Mouse (Mus musculus) CD4-positive, CD25-positive, alpha-beta regulatory T cell, adult 2 months (primary cell): ENCODE results near the gene P3h2.

Experiments
- DNase-seq: peaks from one replicate; pipeline ENCODE4 v3.0.0-alpha.2; 2012; ENCODE audit warnings: low read depth, low spot score

The P3h2 gene

DNA sequence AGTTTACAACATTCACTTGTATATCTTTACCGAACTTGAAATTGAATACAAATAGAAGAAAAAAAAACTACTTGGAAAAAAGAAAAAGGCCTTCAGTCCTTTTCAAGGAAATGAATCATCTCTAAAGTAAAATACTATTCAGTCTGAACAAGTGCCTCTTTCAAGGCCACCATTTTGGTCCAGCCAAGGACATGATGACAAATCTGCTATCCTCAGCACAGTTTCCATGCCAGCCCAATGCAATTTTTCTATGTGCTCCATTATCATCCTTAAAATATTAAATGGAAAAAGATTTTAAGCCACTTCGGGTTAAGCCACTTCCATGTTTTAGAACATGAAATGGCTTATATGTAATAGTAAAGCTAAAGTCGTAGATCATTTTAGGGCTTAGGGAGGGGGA lies 35.2 kb downstream of the P3h2 start:
- DNase-seq, result no peak

DNA sequence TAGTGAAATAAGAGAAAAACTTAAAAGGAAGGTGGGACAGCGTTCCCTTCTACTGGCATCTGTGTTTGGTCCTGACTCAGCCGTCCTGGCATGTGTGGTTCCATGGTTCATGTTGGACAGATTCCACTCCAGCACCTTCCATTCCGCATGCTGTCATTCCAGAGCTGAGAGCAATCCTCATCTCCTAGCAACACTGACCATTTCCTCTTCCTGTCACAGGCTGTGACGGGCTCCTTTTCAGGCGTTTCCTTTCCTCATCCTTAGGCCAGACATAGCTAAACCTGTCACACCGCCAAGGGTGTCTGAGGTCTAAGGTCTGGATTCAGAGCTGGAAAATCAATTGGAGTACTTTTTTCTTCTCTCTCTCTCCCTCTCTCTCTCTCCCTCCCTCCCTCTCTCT lies 40.5 kb downstream of the P3h2 start:
- no peak for DNase-seq

DNA sequence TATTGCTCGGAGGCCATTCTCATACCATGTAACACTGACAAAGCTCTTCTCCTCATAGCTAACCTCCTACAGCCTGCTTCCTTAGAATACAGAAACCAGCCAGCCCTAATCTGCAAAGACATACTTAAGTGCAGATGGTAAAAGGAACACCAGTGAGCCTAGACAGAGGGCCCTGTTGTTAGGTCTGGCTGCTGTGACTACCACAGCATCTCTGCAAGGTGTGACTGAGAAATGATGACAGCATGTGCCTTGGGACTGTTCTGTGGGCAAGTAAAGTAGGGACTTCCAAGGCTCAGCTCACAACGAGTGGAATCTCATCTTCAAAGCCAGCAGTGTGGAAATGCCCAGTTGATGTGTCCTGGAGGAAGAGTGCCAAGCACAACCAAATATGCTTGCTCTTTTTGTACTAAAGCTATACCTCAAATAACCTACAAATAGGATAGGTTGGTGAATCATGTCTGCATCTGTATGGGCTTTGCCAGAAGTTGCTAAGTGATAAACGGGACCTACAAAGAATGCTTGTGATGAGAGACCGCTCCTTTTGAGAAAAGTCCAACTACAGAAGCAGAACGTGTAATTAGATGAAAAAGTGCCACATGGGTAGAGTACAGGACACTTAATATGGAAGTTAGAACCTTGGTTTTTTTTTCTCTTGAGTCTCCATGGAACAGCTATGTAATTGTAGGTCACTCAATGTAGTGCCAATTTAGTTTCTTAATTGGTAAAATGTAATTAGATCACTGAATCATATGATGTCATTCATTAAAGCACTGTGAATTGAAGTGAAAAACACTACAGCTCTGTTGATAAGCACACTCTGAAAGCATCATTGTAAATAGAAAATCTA lies 45.1 kb downstream of the P3h2 start:
- no peak for DNase-seq

DNA sequence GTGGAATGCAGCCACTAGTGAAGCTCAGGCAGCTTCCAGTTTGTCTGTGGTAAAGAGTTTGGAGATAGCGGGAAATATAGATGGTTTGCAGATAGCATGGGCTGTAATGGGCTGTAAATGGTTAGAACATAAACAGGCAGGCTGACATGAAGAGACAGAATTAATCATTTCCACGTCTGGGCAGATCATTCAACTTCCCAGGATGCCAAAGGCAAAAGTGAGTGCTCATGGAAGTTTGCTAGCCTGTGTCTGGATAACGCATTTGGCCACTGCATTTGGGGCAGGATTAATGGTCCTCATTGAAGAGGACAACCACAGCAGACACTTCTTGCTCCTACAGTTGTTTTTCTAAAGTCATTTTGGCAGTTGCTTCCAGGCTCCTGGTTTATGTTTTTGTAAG lies 52.0 kb downstream of the P3h2 start:
- DNase-seq, result no peak

- DNase-seq, result no peak
Measured at GRCm38 (mm10) chr16:26049393-26050087, 56.0 kb downstream of the P3h2 start.

GRCm38 (mm10) chr16:26047870-26048269 lies 57.7 kb downstream of the P3h2 start:
- no peak for DNase-seq

- no peak for DNase-seq
Measured at GRCm38 (mm10) chr16:26047396-26047795, 58.2 kb downstream of the P3h2 start.

DNA sequence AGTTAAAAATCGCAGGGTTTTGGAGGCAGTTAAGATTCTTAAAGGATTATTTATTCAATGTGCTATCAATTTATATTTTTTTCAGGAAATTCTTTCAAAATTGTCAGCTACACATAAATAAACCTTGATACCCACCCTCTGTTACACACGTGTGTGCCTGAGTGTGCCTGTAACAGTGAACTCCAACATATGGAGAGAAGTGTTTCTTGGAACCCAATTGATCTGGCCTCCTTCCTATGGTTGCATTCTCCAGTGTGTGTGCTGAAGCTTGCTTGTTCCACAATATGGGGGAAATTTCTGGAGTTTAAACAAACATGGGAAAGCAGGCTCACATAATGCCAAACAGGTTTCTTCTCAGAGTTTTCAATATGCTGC lies 63.7 kb downstream of the P3h2 start:
- no peak for DNase-seq

DNA sequence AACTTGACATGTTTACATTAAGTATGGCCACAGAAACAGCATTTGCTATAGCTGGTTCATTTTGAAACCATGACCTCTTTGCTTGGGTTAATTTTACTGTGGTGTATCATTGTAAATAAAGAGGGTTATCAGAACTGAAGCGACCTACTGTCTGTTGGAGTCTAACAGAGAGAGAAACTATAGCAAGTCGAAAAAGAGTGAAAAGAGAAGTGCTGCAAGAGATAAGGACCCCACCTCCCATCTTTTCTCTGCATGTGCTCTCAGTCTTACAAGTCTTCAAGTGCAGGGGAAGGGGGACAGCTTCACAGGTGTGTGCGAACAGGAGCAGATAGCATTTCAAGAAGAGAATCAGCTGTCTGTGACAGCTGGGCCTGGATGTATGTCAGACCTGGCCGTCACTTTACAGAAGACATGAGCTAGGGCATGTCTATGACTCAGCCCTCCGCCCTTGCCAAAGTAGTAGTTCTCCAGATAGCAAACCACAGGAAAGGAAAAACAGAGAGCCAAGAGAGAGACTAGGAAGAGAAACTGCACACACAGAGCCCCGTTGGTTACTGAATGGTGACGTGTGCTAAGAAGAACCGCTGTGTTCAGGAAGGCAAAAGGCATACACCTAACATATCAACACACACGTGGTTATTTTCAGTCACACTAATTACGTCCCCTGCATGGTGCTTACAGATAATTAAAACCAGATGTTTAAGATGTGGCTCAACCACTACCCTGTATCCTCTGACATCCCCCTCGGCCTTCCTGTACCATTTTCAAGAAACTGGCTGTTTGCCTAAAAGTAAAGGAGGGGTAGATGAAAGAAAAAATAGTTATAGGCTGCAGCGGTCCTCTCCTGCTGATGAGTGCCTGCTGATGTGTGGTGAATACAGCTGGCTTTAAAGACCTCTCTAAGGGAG lies 64.3 kb downstream of the P3h2 start:
- no peak for DNase-seq

- no peak for DNase-seq
Measured at GRCm38 (mm10) chr16:26039320-26039719, 66.3 kb downstream of the P3h2 start.

GRCm38 (mm10) chr16:26035525-26035924 lies 70.1 kb downstream of the P3h2 start:
- no peak for DNase-seq

DNA sequence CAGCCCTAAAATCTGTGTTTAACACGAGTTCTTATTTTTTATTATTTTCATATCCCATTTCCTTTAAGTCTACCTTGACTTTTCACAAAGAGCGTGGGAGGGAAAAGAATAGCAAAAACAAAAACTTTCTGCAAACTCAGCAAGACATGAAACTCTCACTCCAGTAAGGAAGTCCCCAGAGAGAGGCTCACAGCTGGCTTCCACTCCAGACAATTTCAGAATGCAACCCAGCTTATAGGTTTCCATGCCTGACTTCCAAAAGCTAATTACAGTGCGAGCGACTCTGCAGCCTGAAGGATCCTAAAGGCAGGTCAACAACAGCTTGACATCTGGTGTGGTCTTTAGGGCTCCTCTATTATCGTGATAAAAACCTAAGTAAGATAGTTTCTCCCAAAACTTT lies 70.5 kb downstream of the P3h2 start:
- no peak for DNase-seq

DNA sequence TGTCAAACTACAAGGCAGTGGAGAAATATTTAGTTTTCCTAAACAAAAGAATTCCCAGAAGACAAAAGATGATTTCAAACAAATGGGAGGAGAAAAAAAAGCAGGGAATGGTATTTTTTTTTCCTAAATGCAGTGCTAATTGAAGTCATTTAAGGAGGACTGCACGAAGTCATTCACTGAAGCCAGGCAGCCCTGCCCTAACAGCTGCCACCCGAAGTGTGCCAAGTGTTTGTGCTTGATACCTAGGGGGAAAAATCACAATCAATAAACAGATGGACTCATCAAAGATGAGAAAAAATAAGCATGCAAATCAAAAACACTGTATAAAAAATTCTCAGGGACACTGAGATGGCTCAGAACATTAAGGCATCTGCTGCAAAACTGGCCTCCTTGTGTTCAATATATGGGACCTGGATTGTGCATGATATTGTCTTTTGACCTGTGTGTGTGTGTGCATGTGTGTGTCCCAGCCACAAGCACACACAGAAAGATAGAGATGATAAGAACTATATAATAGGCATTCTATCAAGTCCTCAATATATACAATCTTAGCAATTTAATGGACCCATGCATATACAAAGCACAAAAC lies 76.1 kb downstream of the P3h2 start:
- no peak for DNase-seq

- DNase-seq, result no peak
Measured at GRCm38 (mm10) chr16:26026416-26026815, 79.2 kb downstream of the P3h2 start.

DNA sequence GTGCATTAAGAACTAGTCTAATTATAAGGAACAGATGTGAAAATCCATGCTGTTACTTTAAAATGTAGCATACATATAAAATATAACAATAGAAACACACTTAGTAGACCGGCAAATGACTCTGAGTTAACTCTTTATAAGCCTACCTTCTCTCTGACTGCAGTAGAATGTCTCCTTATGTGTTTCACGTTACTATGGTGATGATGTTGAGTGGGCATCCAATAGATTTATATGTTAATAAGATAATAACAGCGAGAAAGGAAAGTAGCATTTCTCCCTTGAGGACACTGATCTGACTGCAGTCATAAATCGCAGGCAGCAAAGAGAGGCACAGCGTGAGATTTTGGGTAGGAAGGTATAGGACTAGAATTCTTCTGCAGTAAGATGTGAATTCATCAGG lies 81.0 kb downstream of the P3h2 start:
- no peak for DNase-seq

DNA sequence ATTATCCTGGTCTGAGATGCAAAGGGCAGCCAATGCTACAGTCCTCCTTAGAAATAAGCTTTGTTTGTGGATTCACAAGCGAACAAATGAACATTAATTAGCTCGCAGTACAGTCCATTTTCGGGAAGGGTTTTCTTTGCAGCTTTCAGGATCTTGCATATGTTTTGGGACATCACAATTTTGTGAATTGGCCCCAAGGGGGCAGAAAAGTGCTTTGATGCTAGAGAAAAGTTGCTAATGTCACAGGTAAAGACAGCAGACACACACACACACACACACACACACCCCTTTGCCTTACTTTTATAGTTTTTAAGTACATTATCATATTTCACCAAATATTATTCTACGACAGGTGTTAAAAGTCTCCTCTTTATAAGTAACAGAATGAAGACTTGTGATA lies 82.2 kb downstream of the P3h2 start:
- DNase-seq, result no peak

- DNase-seq, result no peak
Measured at GRCm38 (mm10) chr16:26021759-26022158, 83.8 kb downstream of the P3h2 start.

- no peak for DNase-seq
Measured at GRCm38 (mm10) chr16:26005811-26006210, 99.8 kb downstream of the P3h2 start.

GRCm38 (mm10) chr16:26003261-26003660 lies 102.3 kb downstream of the P3h2 start:
- DNase-seq, result no peak

DNA sequence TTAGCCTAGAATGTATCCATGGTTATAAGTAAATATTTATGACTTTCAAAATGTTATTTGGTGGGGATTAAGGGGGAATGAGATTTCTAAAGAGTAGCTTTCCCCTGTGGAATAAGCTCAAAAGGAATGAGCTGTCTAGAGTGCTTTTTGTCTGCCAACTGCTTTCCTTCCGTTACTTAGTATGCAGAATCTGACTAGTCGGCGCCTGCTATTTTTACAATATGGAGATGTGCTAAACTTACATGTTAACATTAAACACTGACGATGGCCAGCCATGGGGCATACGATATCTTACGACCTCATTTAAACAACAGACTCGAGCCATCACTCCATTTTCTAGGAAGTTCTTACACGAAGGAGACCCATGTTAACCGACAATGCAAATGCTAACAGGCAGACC lies 102.7 kb downstream of the P3h2 start:
- DNase-seq, result no peak

DNA sequence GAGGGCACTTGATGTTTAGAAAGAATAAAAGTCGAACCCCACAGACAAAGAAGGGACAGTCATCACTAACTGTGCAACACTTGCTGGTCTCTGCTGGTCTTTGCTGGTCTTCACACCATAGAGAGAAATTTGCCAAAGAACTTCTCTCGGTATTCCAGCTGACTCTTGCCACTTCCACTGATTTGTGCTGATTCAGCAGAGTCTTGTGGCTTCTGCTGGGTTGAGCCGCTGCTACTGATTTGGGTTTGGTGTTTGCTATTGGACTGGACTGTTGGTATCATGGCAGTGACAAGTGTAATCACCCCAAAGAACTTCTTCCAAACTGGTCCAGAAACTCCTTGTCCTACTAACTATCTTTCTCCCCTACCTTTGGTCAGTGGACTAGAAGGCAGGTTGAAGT lies 111.0 kb downstream of the P3h2 start:
- DNase-seq, result no peak

GRCm38 (mm10) chr16:25987221-25987620 lies 118.4 kb downstream of the P3h2 start:
- no peak for DNase-seq
